Comparison of ENCODE assay signal across 8 mouse cellular contexts in genomic region chr11:31671354-31672169, GRCm38 (mm10). TPM values are rescaled to one million over a fixed set of nuclear protein-coding genes. Genes with fewer than 3 reads are reported as not detected.
DNase-seq lines count a peak whose midpoint lies in the region; ATAC-seq and TF ChIP-seq lines count a peak whose summit lies in the region.

Gene Bod1 (minus strand): TSS chr11:31671885.

- 0 out of 2 replicates have a peak, but pooled peaks have one; percentile 15 for TF ChIP-seq POLR2A in limb, embryonic 14.5 days (IDR thresholded peaks at IDR 0.05; ENCODE audit: borderline replicate concordance, extremely low read depth, insufficient read depth, insufficient read length)

- peak within 1 kb of the TSS; percentile 67 for H3K4me3 ChIP-seq in embryonic facial prominence, embryonic 14.5 days (ENCODE audit: low read depth, low read length)
- peak within 1 kb of the TSS; percentile 90 for H3K4me3 ChIP-seq in limb, embryonic 14.5 days (replicated peaks; ENCODE audit: low read length)
- peak within 1 kb of the TSS; percentile 88 for H3K4me3 ChIP-seq in midbrain, postnatal 0 days (ENCODE audit: low read depth, low read length)

- peak within 1 kb of the TSS; percentile 96 for H3K9ac ChIP-seq in embryonic facial prominence, embryonic 14.5 days (ENCODE audit: low read depth, low read length)
- H3K9ac ChIP-seq in limb, embryonic 14.5 days (ENCODE audit: low read depth, low read length, severe bottlenecking) = peak within 1 kb of the TSS; percentile 95
- peak within 1 kb of the TSS; percentile 91 for H3K9ac ChIP-seq in midbrain, postnatal 0 days (replicated peaks; ENCODE audit: low read length, poor library complexity, severe bottlenecking)

- DNase-seq in 3T3-L1 (ENCODE audit: low read depth, low spot score) = peak; percentile 96
- peak; percentile 67 to 86 for DNase-seq in adrenal gland, postnatal 4 days (ENCODE audit: low spot score in 2 of 2)
- peak; percentile 99 for DNase-seq in embryonic facial prominence, embryonic 14.5 days (ENCODE audit: low spot score)
- DNase-seq in heart, adult 8-10 months (ENCODE audit: low spot score) = peak; percentile 92
- peak; percentile 97 for DNase-seq in kidney, adult 9 months
- DNase-seq in limb, embryonic 14.5 days (ENCODE audit: low spot score) = peak; percentile 97
- peak; percentile 99 for DNase-seq in midbrain, postnatal 0 days (ENCODE audit: low spot score)
- DNase-seq in spleen, postnatal 14 days (ENCODE audit: low spot score in 2 of 2) = peak; percentile 69 to 81

- peak within 1 kb of the TSS; percentile 80 for H3K4me2 ChIP-seq in embryonic facial prominence, embryonic 14.5 days (ENCODE audit: low read depth, low read length)
- peak within 1 kb of the TSS; percentile 58 for H3K4me2 ChIP-seq in limb, embryonic 14.5 days (replicated peaks; ENCODE audit: low read depth, low read length, severe bottlenecking)
- H3K4me2 ChIP-seq in midbrain, postnatal 0 days (ENCODE audit: low read depth, low read length, poor library complexity, severe bottlenecking) = peak within 1 kb of the TSS; percentile 74

- H3K27me3 ChIP-seq in embryonic facial prominence, embryonic 14.5 days (replicated peaks; ENCODE audit: control insufficient read depth, insufficient read depth, low read length) = no peaks in the 10 kb centered on the region
- no peaks in the 10 kb centered on the region for H3K27me3 ChIP-seq in limb, embryonic 14.5 days (ENCODE audit: control insufficient read depth, insufficient read depth, low read length)
- H3K27me3 ChIP-seq in midbrain, postnatal 0 days (ENCODE audit: insufficient read depth, low read length) = no peaks in the 10 kb centered on the region

- under 1% methylated on average over 24 of the region's 76 CpGs for WGBS in embryonic facial prominence, embryonic 14.5 days
- WGBS in limb, embryonic 14.5 days = 0% methylated on average over 40 of the region's 76 CpGs
- under 1% methylated on average over 64 of the region's 76 CpGs for WGBS in midbrain, postnatal 0 days

- TF ChIP-seq CTCF in midbrain, postnatal 0 days (IDR thresholded peaks at IDR 0.05) = no peak

- H3K36me3 ChIP-seq in embryonic facial prominence, embryonic 14.5 days (ENCODE audit: control insufficient read depth, insufficient read depth, low read length) = peaks cover 27% of the 10 kb centered on the region
- peaks cover 26% of the 10 kb centered on the region for H3K36me3 ChIP-seq in limb, embryonic 14.5 days (ENCODE audit: control insufficient read depth, insufficient read depth, low read length)
- H3K36me3 ChIP-seq in midbrain, postnatal 0 days (ENCODE audit: insufficient read depth, low read length) = peaks cover 7% of the 10 kb centered on the region; the same call in 1 of the 2 replicates

- H3K27ac ChIP-seq in embryonic facial prominence, embryonic 14.5 days (replicated peaks; ENCODE audit: low read depth, low read length) = 0 out of 2 replicates have a peak within 1 kb of the TSS, but pooled peaks have one; percentile 48
- 0 out of 2 replicates have a peak within 1 kb of the TSS, but pooled peaks have one; percentile 48 for H3K27ac ChIP-seq in limb, embryonic 14.5 days (replicated peaks; ENCODE audit: low read depth, low read length)
- H3K27ac ChIP-seq in midbrain, postnatal 0 days (ENCODE audit: low read depth, low read length) = peak within 1 kb of the TSS; percentile 73

- H3K4me1 ChIP-seq in embryonic facial prominence, embryonic 14.5 days (ENCODE audit: control insufficient read depth, insufficient read depth, low read length) = peaks cover 13% of the 10 kb centered on the region; the same call in 1 of the 2 replicates
- H3K4me1 ChIP-seq in limb, embryonic 14.5 days (ENCODE audit: control insufficient read depth, insufficient read depth, low read length) = peaks cover 8% of the 10 kb centered on the region; the same call in 1 of the 2 replicates
- peaks cover 9% of the 10 kb centered on the region; the same call in 1 of the 2 replicates for H3K4me1 ChIP-seq in midbrain, postnatal 0 days (ENCODE audit: insufficient read depth, low read length)

- ATAC-seq in embryonic facial prominence, embryonic 14.5 days (ENCODE audit: low read depth) = peak; percentile 99
- peak; percentile 96 for ATAC-seq in limb, embryonic 14.5 days (ENCODE audit: low FRiP score, low read depth)
- peak; percentile 96 for ATAC-seq in midbrain, postnatal 0 days (ENCODE audit: low FRiP score)

- no peaks in the 10 kb centered on the region for H3K9me3 ChIP-seq in embryonic facial prominence, embryonic 14.5 days (ENCODE audit: control insufficient read depth, low read length)
- H3K9me3 ChIP-seq in limb, embryonic 14.5 days (ENCODE audit: control insufficient read depth, low read length) = no peaks in the 10 kb centered on the region
- no peaks in the 10 kb centered on the region for H3K9me3 ChIP-seq in midbrain, postnatal 0 days (ENCODE audit: low read length)

RNA-seq across cellular contexts. Expression of gene Bod1, which starts in this region (rescaled TPM):
- 10 to 100 TPM; 68.2 to 70.2 TPM for total RNA-seq in adrenal gland, postnatal 4 days (2021)
- 102 and 108 TPM in 2 replicates for polyA plus RNA-seq in embryonic facial prominence, embryonic 14.5 days (2014; fragmentation: Nextera tagmentation; extraction: Ambion mirVana)
- total RNA-seq in heart, adult 8-10 months (2022) = 100 to 1,000 TPM; 135 to 160 (median 146) TPM
- polyA plus RNA-seq in limb, embryonic 14.5 days (2012; rRNA removed) = 125 TPM in 2 replicates
- polyA plus RNA-seq in limb, embryonic 14.5 days (2014; fragmentation: Nextera tagmentation; extraction: Ambion mirVana) = 120 and 128 TPM in 2 replicates
- 91.6 and 129 TPM in 2 replicates for total RNA-seq in midbrain, postnatal 0 days (2014; rRNA removed)
- polyA plus RNA-seq in midbrain, postnatal 0 days (2015; fragmentation: Nextera tagmentation; extraction: Ambion mirVana) = 126 and 134 TPM in 2 replicates

Comparison
In these comparisons a context has a peak if more than half of its experiments do, and no peak if none do; other contexts are left out.
1. Peak in every context shown above with its lines: DNase-seq, ATAC-seq, H3K4me3 ChIP-seq and H3K27ac ChIP-seq.